Mouse (Mus musculus) activated CD4-positive, CD25-positive, alpha-beta regulatory T cell (primary cell): ENCODE data around the gene Atrip. TPM values are rescaled to one million over a fixed set of nuclear protein-coding genes. Genes with fewer than 3 reads are reported as not detected.

Source experiments
- polyA plus RNA-seq, 2 experiments: library from polyadenylated mRNA; unstranded; fragments of 100-300 nt; shearing (Covaris generic); gene quantifications; one replicate each; pipeline ENCODE4 v1.2.1; 2017

The Atrip gene
- polyA plus RNA-seq: 10 to 100 TPM; 15.4 to 23.3 TPM

GRCm38 (mm10) chr9:109073661-109074573 is at the start of gene Atrip:
Gene Atrip, minus strand, starts transcription at chr9:109074124.

GRCm38 (mm10) chr9:109095137-109095982 is 21.4 kb upstream of the Atrip start, which contains the start of gene Plxnb1:
Gene Plxnb1, plus strand, starts transcription at chr9:109095389.

GRCm38 (mm10) chr9:109082124-109082800 is 8.3 kb upstream of the Atrip start, which contains the start of the genes Ccdc51 and Tma7:
Gene Ccdc51, plus strand, starts transcription at chr9:109082493.
Gene Tma7, minus strand, starts transcription at chr9:109082587.

GRCm38 (mm10) chr9:109059136-109059903 is 14.6 kb downstream of the Atrip start, which contains the start of gene Trex1:
Gene Trex1, minus strand, starts transcription at chr9:109059734.

GRCm38 (mm10) chr9:109038086-109038895 is 35.6 kb downstream of the Atrip start, which contains the start of gene Shisa5:
Gene Shisa5, plus strand, starts transcription at chr9:109038565.

Other genes starting within 250 kb of the Atrip start
- gene Celsr3, start 247.8 kb downstream of the Atrip start, polyA plus RNA-seq: under 1 TPM; 0.01 to 0.11 TPM
- 10 to 100 TPM; 16.8 to 17.6 TPM for gene Slc26a6, start 220.8 kb downstream of the Atrip start, polyA plus RNA-seq
- gene Tmem89, start 159.5 kb downstream of the Atrip start, polyA plus RNA-seq: under 1 TPM in 1 of 2 experiments, not detected in 1; 0.23 TPM
- gene Uqcrc1, start 137.5 kb downstream of the Atrip start, polyA plus RNA-seq: 100 to 1,000 TPM; 226 to 319 TPM
- gene Col7a1, start 120.5 kb downstream of the Atrip start, polyA plus RNA-seq: 1 to 10 TPM in 1 of 2 experiments, not detected in 1; 1.1 TPM
- not detected for gene Ucn2, start 88.1 kb downstream of the Atrip start, polyA plus RNA-seq
- gene Pfkfb4, start 82.3 kb downstream of the Atrip start, polyA plus RNA-seq: 1 to 10 TPM; 1.3 to 3.7 TPM
- gene Shisa5, start 35.6 kb downstream of the Atrip start, polyA plus RNA-seq: 1,000 to 10,000 TPM; 2,463 to 4,029 TPM
- gene Trex1, start 14.4 kb downstream of the Atrip start, polyA plus RNA-seq: 100 to 1,000 TPM in 1 of 2 experiments, 10 to 100 TPM in 1; 47.4 to 133 TPM
- gene Ccdc51, start 8.4 kb upstream of the Atrip start, polyA plus RNA-seq: 10 to 100 TPM; 11.4 to 12.4 TPM
- 100 to 1,000 TPM; 585 to 607 TPM for gene Tma7, start 8.5 kb upstream of the Atrip start, polyA plus RNA-seq
- gene Plxnb1, start 21.3 kb upstream of the Atrip start, polyA plus RNA-seq: 1 to 10 TPM in 1 of 2 experiments, under 1 TPM in 1; 0.79 to 1.5 TPM
- gene Fbxw21, start 87.9 kb upstream of the Atrip start, polyA plus RNA-seq: under 1 TPM in 1 of 2 experiments, not detected in 1; 0.45 TPM
- not detected for gene Fbxw13, start 121.9 kb upstream of the Atrip start, polyA plus RNA-seq
- gene Fbxw20, start 160.6 kb upstream of the Atrip start, polyA plus RNA-seq: under 1 TPM; 0.21 to 0.54 TPM
- gene Fbxw14, start 213.6 kb upstream of the Atrip start, polyA plus RNA-seq: under 1 TPM in 1 of 2 experiments, not detected in 1; 0.23 TPM